Mouse (Mus musculus) macrophage (primary cell): ENCODE data around the gene Olfr1316. TPM values are rescaled to one million over a fixed set of nuclear protein-coding genes. Genes with fewer than 3 reads are reported as not detected.

Source experiments
- H3K27ac ChIP-seq: fragments of 350-480 bp; formaldehyde crosslinking; 2 replicates; pipeline ENCODE4 v1.9.0; 2021
- H3K36me3 ChIP-seq: fragments of 350-480 bp; formaldehyde crosslinking; 2 replicates; pipeline ENCODE4 v1.9.0; 2021; ENCODE audit errors: inconsistent target
- H3K4me3 ChIP-seq: fragments of 350-480 bp; formaldehyde crosslinking; 2 replicates; pipeline ENCODE4 v1.9.0; 2021; ENCODE audit errors: inconsistent target
- H3K79me2 ChIP-seq: fragments of 350-480 bp; formaldehyde crosslinking; 2 replicates; pipeline ENCODE4 v1.9.0; 2021; ENCODE audit errors: inconsistent target
- WGBS: methylation state at CpG from one replicate; pipeline ENCODE4 v1.1.7; 2026; ENCODE audit warnings: inconsistent platforms; ENCODE audit not compliant: missing documents; 5-methylcytosine and 5-hydroxymethylcytosine counted together
- polyA plus RNA-seq: library from polyadenylated mRNA; stranded (reverse); fragments of 250-400 nt; gene quantifications from 3 replicates; pipeline ENCODE4 v1.2.4, GENCODE M21; 2018; ENCODE audit warnings: inconsistent platforms
- total RNA-seq, 78 experiments: library from RNA; depleted of rRNA; stranded (reverse); fragments of 250-400 nt; gene quantifications; 1 replicate in 9 of 78; 2 replicates in 24 of 78; 3 replicates in 43 of 78; 4 replicates in 2 of 78; pipeline ENCODE4 v1.2.4; 2018; ENCODE audit warnings: inconsistent platforms in 56 of 78

Gene Olfr1316
- total RNA-seq (2018; cell fraction: chromatin; rRNA removed), result not detected
- not detected for total RNA-seq (2018; cell fraction: cytosol; rRNA removed)
- not detected for total RNA-seq (2018; cell fraction: nucleus; rRNA removed)
- not detected in 3 replicates for polyA plus RNA-seq

DNA sequence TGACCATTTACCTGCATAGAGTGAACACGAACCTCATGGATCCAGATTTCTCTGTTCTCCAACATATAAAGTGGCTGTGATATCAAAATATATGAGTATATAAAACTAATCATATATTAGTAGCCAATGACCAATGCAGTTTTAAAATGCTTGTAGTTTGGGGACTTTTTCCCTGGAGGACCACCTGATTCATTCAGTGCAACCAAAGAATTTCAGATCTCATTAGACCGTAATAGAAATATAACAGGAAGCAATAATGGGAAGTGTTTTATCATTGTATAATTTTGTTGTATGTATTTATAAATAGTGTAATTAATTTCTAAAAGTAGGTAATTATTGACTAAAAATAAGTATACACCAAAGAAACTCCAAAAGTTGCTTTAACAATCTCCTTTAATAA, at the start of gene Olfr1316:
Olfr1316 (minus strand) TSS at position 101 of the 400 bp plus-strand sequence.
- WGBS, result 78% methylated on average over 2 of the region's 2 CpGs
- H3K27ac ChIP-seq, result no peak within 1 kb of the TSS
- H3K4me3 ChIP-seq, result no peak within 1 kb of the TSS
- no peaks in the 10 kb centered on the region for H3K36me3 ChIP-seq
- H3K79me2 ChIP-seq, result no peaks in the 10 kb centered on the region

DNA sequence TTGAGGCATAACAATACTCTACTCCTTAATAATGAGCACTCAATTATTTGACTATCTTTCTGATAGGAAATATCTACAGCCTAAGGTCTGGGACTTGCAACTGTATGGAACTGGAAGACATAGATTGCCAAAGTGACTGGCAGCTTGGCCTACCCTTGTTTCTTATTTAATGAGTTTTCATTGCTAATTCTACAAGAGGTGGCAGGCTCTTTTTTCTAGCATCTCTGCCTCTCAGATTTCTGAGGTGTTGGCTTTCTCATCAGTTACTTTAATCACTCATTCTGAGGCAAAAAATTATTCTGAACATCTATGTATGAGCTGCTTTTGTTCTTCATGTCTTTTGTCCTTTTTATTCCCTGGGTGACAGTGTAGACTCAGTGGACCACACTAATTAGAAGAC, 19.1 kb upstream of the Olfr1316 start, which contains the start of gene Olfr1318:
Olfr1318 (plus strand) TSS at position 301 of the 400 bp plus-strand sequence.
- Histone ChIP-seq H3K79me2 (no peaks in the 10 kb centered on the region), H3K27ac (no peak within 1 kb of the TSS), H3K36me3 (no peaks in the 10 kb centered on the region), H3K4me3 (no peak within 1 kb of the TSS)

DNA sequence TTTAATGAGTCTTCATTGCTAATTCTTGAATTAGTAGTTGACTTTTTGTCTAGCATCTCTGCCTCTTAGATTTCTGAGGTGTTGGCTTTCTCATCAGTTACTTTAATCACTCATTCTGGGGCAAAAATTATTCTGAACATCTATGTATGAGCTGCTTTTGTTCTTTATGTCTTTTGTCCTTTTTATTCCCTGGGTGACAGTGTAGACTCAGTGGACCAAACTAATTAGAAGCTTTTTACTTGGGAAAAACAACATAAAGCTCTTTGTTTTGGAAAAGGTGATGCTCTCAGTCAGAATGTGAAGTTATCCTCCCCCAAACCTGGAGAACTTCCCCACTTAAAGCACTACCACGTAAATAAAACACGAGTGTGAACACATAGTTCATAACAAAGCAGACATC, 5.3 kb upstream of the Olfr1316 start, which contains the start of gene Olfr1317:
Olfr1317 (plus strand) TSS at position 301 of the 400 bp plus-strand sequence.
- no peak within 1 kb of the TSS for H3K27ac ChIP-seq
- no peak within 1 kb of the TSS for H3K4me3 ChIP-seq
- H3K36me3 ChIP-seq, result no peaks in the 10 kb centered on the region
- 86% methylated on average over 2 of the region's 2 CpGs for WGBS
- H3K79me2 ChIP-seq, result no peaks in the 10 kb centered on the region

DNA sequence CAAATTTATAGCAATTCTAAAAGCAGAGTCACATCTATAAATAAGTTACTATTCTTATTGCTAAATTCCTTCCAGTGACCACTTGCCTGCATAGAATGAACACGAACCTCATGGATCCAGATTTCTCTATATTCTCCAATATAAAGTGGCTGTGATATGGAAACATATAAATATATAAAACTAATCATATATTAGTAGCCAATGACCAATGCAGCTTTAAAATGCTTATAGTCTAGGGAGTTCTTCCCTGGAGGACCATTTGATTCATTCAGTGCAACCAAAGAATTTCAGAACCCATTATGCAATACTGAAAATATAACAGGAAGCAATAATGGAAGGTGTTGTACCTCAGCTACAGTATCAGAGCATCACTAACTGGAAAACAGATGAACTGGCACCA, 19.4 kb downstream of the Olfr1316 start, which contains the start of gene Olfr1315-ps1:
Olfr1315-ps1 (minus strand) TSS at position 101 of the 400 bp plus-strand sequence.
- H3K27ac ChIP-seq, result no peak within 1 kb of the TSS
- H3K36me3 ChIP-seq, result no peaks in the 10 kb centered on the region
- 80% methylated on average over 1 of the region's 1 CpGs for WGBS
- no peaks in the 10 kb centered on the region for H3K79me2 ChIP-seq
- no peak within 1 kb of the TSS for H3K4me3 ChIP-seq

DNA sequence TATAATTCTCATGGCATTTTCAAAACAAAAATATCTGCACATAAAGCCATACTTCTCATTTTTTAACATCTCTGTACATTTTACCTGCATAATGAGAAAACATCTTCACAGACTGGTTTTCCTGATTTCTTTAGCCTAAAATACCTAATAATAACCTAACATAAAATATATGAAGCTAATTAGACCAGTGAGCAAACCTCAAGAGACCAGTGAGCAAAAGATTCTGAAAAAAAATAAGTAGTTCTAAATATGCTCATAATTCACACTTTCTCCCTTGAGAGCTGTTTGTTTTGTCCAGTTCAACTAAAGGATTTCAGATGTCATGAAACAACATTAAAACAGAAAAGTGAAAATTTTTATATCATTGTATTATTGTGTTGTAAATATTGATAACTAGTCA, 38.1 kb downstream of the Olfr1316 start, which contains the start of gene Olfr1314:
Olfr1314 (minus strand) TSS at position 101 of the 400 bp plus-strand sequence.
- no peaks in the 10 kb centered on the region for H3K36me3 ChIP-seq
- H3K27ac ChIP-seq, result no peak within 1 kb of the TSS
- no peaks in the 10 kb centered on the region for H3K79me2 ChIP-seq
- no peak within 1 kb of the TSS for H3K4me3 ChIP-seq

DNA sequence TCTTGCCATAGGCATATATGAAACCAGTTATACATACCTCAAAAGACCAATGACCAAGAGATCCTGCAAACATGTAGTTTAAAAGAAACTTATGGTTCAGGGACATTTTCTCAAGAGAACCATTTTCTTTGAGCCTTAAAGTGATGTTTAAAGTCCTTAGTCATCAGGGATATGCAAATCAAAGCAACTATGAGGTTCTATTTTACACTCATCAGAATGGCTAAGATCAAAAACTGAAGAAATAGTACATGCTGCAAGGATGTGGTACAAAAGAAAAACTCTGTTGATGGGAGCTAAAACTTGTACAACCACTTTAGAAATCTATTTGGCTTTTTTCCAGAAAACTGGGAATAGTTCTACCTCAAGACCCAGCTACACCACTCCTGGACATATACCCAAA, 57.0 kb downstream of the Olfr1316 start, which contains the start of gene Olfr1313:
Olfr1313 (minus strand) TSS at position 101 of the 400 bp plus-strand sequence.
- Histone ChIP-seq H3K79me2 (no peaks in the 10 kb centered on the region), H3K27ac (no peak within 1 kb of the TSS), H3K36me3 (no peaks in the 10 kb centered on the region), H3K4me3 (no peak within 1 kb of the TSS)

Other genes with a start within 250 kb of the Olfr1316 start
- gene Olfr1306, start 218.7 kb downstream of the Olfr1316 start, polyA plus RNA-seq, result not detected in 3 replicates
- not detected in 3 replicates for gene Olfr1307, start 185.5 kb downstream of the Olfr1316 start, polyA plus RNA-seq
- not detected in 3 replicates for gene Olfr1308, start 170.0 kb downstream of the Olfr1316 start, polyA plus RNA-seq
- not detected in 3 replicates for gene Olfr1309, start 144.7 kb downstream of the Olfr1316 start, polyA plus RNA-seq
- gene Olfr1310, start 122.3 kb downstream of the Olfr1316 start, polyA plus RNA-seq, result not detected in 3 replicates
- not detected in 3 replicates for gene Olfr1311, start 110.6 kb downstream of the Olfr1316 start, polyA plus RNA-seq
- gene Olfr1312, start 84.7 kb downstream of the Olfr1316 start, polyA plus RNA-seq, result not detected in 3 replicates
- gene Olfr1313, start 57.1 kb downstream of the Olfr1316 start, polyA plus RNA-seq, result not detected in 3 replicates
- not detected in 3 replicates for gene Olfr1314, start 38.2 kb downstream of the Olfr1316 start, polyA plus RNA-seq
- gene Olfr1315-ps1, start 19.5 kb downstream of the Olfr1316 start, polyA plus RNA-seq, result not detected in 3 replicates
- not detected in 3 replicates for gene Olfr1317, start 5.4 kb upstream of the Olfr1316 start, polyA plus RNA-seq
- not detected in 3 replicates for gene Olfr1318, start 19.2 kb upstream of the Olfr1316 start, polyA plus RNA-seq
- 1.1 to 3.9 TPM (median 1.3 TPM) in 3 replicates for gene Lpcat4, start 104.5 kb upstream of the Olfr1316 start, polyA plus RNA-seq
- not detected in 3 replicates for gene Nutm1, start 124.3 kb upstream of the Olfr1316 start, polyA plus RNA-seq
- gene Nop10, start 126.9 kb upstream of the Olfr1316 start, polyA plus RNA-seq, result 25.1 to 47.5 TPM (median 39.2 TPM) in 3 replicates
- gene Slc12a6, start 130.8 kb upstream of the Olfr1316 start, polyA plus RNA-seq, result 52.8 to 66.8 TPM (median 65.3 TPM) in 3 replicates
- 2.3 to 3.1 TPM (median 2.4 TPM) in 3 replicates for gene Gm21985, start 131.3 kb upstream of the Olfr1316 start, polyA plus RNA-seq
- gene Emc4, start 233.1 kb upstream of the Olfr1316 start, polyA plus RNA-seq, result 56.0 to 89.0 TPM (median 56.6 TPM) in 3 replicates
- gene Katnbl1, start 244.2 kb upstream of the Olfr1316 start, polyA plus RNA-seq, result 17.2 to 23.4 TPM (median 22.4 TPM) in 3 replicates